Mouse (Mus musculus): ENCODE results near the gene Aldh3a1. TPM values are rescaled to one million over a fixed set of nuclear protein-coding genes. Genes with fewer than 3 reads are reported as not detected.
"Not testable (repeated sequence)": the region's sequence is repeated elsewhere in the genome, so short reads cannot be mapped to it uniquely, and the experiment has no call there.

Aldh3a1 gene
- polyA plus RNA-seq, 1 experiment from 2014 or later, result not detected

DNA sequence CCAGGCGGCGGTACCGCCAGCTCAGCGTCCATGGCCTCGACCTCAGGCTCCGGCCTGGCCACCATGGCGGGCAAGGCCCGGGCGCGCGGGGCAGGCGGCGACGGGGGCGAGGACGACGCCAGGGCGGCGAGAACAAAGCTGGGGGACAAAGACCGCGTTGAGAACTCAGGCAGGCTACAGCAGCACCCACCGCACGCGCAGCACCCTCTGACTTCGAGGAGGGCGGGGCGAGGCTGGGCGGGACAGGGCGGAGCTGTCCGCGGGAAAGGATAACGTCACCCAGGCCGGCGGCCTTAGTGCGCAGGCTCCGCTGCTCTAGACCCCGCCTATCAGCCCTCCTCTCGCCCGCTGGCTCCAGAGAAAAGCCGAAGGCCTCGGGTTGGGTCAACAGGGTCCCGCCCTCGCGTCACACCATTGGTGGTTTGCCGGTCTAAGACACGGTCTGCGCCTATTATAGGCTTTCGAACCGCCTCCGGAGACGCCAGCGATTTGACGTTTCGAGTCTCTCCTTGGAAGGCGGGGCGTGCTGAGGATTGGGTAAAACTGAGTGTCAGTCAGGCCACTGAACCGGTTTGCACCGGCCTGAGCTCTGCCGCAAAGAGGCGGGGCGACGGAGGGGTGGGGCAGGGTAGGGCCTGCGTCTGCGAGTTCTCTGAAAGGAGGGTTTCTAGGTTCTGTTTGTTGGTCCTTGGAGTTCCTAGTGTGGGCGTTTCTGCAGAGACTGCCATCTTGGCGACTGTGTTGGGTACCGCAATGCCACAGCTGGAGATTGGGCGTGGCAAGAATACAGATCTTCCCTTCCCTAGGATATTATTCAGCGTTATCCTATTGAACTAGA lies 32.3 kb upstream of the Aldh3a1 start, which contains the start of gene Usp22:
Usp22 (minus strand) TSS at position 235 of the 838 bp plus-strand sequence.
- H3K9ac ChIP-seq, result peak within 1 kb of the TSS; percentile 99
- H3K27me3 ChIP-seq, result no peaks in the 10 kb centered on the region
- ATAC-seq (ENCODE audit: low FRiP score), result peak; percentile 98
- peak within 1 kb of the TSS; percentile 99 for H3K4me3 ChIP-seq
- H3K4me2 ChIP-seq (replicated peaks), result peak within 1 kb of the TSS; percentile 71
- H3K9me3 ChIP-seq (replicated peaks), result no peaks in the 10 kb centered on the region
- under 1% methylated on average over 69 of the region's 69 CpGs for WGBS
- H3K27ac ChIP-seq, result peak within 1 kb of the TSS; percentile 99
- H3K36me3 ChIP-seq, result peaks cover 5% of the 10 kb centered on the region; the same call in 1 of the 2 replicates
- H3K4me1 ChIP-seq, result peaks cover 33% of the 10 kb centered on the region

GRCm38 (mm10) chr11:61175778-61176177 lies 31.6 kb upstream of the Aldh3a1 start:
- H3K27ac ChIP-seq, result peak overlapping the region; percentile 90
- H3K4me2 ChIP-seq (replicated peaks), result peak overlapping the region; percentile 47
- no peak overlapping the region for H3K4me3 ChIP-seq
- 74% methylated on average over 5 of the region's 5 CpGs for WGBS
- no peak for ATAC-seq (ENCODE audit: low FRiP score)
- no peaks in the 10 kb centered on the region for H3K27me3 ChIP-seq
- H3K36me3 ChIP-seq, result peaks cover 5% of the 10 kb centered on the region; the same call in 1 of the 2 replicates
- H3K9ac ChIP-seq, result no peak overlapping the region
- no peaks in the 10 kb centered on the region for H3K9me3 ChIP-seq (replicated peaks)
- peaks cover 26% of the 10 kb centered on the region for H3K4me1 ChIP-seq

GRCm38 (mm10) chr11:61176321-61176720 lies 31.0 kb upstream of the Aldh3a1 start:
- H3K9me3 ChIP-seq (replicated peaks), result no peaks in the 10 kb centered on the region
- peaks cover 21% of the 10 kb centered on the region for H3K4me1 ChIP-seq
- no peak overlapping the region for H3K4me2 ChIP-seq (replicated peaks)
- H3K9ac ChIP-seq, result no peak overlapping the region
- H3K27me3 ChIP-seq, result no peaks in the 10 kb centered on the region
- peak overlapping the region; percentile 90 for H3K27ac ChIP-seq
- peaks cover 5% of the 10 kb centered on the region; the same call in 1 of the 2 replicates for H3K36me3 ChIP-seq
- WGBS, result 86% methylated on average over 1 of the region's 1 CpGs
- ATAC-seq (ENCODE audit: low FRiP score), result no peak
- no peak overlapping the region for H3K4me3 ChIP-seq

- no peaks in the 10 kb centered on the region for H3K27me3 ChIP-seq
- no peak overlapping the region for H3K4me2 ChIP-seq (replicated peaks)
- no peak overlapping the region for H3K27ac ChIP-seq
- no peak for ATAC-seq (ENCODE audit: low FRiP score)
- H3K36me3 ChIP-seq, result no peaks in the 10 kb centered on the region
- H3K9ac ChIP-seq, result no peak overlapping the region
- H3K9me3 ChIP-seq (replicated peaks), result no peaks in the 10 kb centered on the region
- 80% methylated on average over 3 of the region's 3 CpGs for WGBS
- no peaks in the 10 kb centered on the region for H3K4me1 ChIP-seq
- no peak overlapping the region for H3K4me3 ChIP-seq
Measured at GRCm38 (mm10) chr11:61180361-61180760, 27.0 kb upstream of the Aldh3a1 start.

DNA sequence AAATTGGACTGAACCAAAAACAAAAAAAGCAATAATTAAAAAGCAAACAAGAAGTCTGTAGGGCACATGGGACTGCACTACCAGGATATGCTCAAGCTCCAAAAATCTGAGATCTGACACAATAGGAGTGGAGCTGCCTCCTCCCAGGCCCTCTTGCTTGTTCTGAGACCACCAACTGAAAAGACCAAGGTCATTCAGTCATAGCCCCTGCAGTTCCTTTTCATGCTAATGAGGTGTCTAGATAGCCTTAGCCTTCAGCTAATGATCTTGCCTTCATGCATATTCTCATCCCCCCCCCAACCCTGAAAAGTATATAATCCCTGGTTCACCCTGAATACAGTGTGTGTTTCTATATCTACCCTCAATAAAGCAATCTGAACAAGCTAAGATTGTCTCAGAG lies 25.7 kb upstream of the Aldh3a1 start:
- ATAC-seq (ENCODE audit: low FRiP score), result no peak
- no peak overlapping the region for H3K4me2 ChIP-seq (replicated peaks)
- no peak overlapping the region for H3K27ac ChIP-seq
- H3K9me3 ChIP-seq (replicated peaks), result no peaks in the 10 kb centered on the region
- H3K36me3 ChIP-seq, result no peaks in the 10 kb centered on the region
- H3K9ac ChIP-seq, result no peak overlapping the region
- H3K27me3 ChIP-seq, result no peaks in the 10 kb centered on the region
- H3K4me1 ChIP-seq, result no peaks in the 10 kb centered on the region
- no peak overlapping the region for H3K4me3 ChIP-seq

DNA sequence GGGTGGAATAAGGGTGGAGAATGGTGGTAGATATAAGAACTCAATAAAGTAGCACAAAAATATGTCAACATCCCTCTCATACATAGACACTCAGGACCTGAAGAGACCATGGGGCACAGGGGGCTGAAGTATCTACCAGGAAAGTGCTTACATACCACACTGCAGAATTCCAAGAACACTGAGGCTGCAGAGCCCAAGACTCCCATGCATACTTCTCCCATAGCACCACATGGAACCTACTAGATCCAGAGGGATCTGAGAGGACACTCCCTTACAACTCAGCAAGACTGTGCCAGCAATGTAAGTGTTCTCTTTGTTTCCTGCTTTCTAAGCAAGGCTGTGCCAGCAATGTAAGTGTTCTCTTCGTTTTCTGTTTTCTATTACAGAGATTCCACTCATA lies 23.5 kb upstream of the Aldh3a1 start:
- H3K4me2 ChIP-seq (replicated peaks), result no peak overlapping the region
- 74% methylated on average over 1 of the region's 1 CpGs for WGBS
- ATAC-seq (ENCODE audit: low FRiP score), result no peak
- no peak overlapping the region for H3K9ac ChIP-seq
- H3K27ac ChIP-seq, result no peak overlapping the region
- no peaks in the 10 kb centered on the region for H3K4me1 ChIP-seq
- H3K27me3 ChIP-seq, result no peaks in the 10 kb centered on the region
- H3K36me3 ChIP-seq, result no peaks in the 10 kb centered on the region
- H3K9me3 ChIP-seq (replicated peaks), result no peaks in the 10 kb centered on the region
- no peak overlapping the region for H3K4me3 ChIP-seq

- Histone ChIP-seq H3K27ac (no peak overlapping the region), H3K4me2 (replicated peaks) (no peak overlapping the region), H3K9me3 (replicated peaks) (no peaks in the 10 kb centered on the region), H3K4me1 (no peaks in the 10 kb centered on the region), H3K36me3 (no peaks in the 10 kb centered on the region), H3K9ac (no peak overlapping the region), H3K27me3 (no peaks in the 10 kb centered on the region), H3K4me3 (no peak overlapping the region)
- ATAC-seq (ENCODE audit: low FRiP score), result no peak
- 55% methylated on average over 2 of the region's 2 CpGs for WGBS
Measured at GRCm38 (mm10) chr11:61190776-61191175, 16.6 kb upstream of the Aldh3a1 start.

GRCm38 (mm10) chr11:61192123-61192522 lies 15.2 kb upstream of the Aldh3a1 start:
- H3K4me1 ChIP-seq; H3K4me3 ChIP-seq; H3K27me3 ChIP-seq; H3K4me2 ChIP-seq (replicated peaks); H3K9ac ChIP-seq; H3K9me3 ChIP-seq (replicated peaks); H3K36me3 ChIP-seq; ATAC-seq (ENCODE audit: low FRiP score); H3K27ac ChIP-seq: not testable (repeated sequence)
- WGBS, result 90% methylated on average over 7 of the region's 10 CpGs

DNA sequence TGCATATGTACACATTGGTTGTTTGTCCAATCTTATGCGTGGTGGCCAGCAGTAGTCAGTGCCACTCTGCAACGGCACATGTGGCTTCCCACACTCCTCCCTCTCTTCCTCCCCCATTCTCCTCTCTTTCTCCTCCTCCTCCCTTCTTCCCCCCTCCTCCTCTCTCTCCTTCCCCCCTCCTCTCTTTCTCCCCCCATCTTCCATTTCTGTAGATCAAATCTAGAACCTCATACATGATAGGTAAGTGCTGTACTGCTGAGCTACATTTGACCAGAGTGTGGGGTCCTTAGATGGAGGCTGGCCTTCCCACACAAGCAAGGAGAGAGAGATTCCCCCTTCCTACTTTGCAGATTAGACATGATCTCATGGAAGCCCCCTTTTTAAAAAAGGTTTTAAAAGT lies 14.6 kb upstream of the Aldh3a1 start:
- WGBS, result 100% methylated on average over 2 of the region's 2 CpGs
- Histone ChIP-seq H3K27ac (no peak overlapping the region), H3K4me2 (replicated peaks) (no peak overlapping the region), H3K4me3 (no peak overlapping the region), H3K9ac (no peak overlapping the region), H3K4me1 (no peaks in the 10 kb centered on the region), H3K9me3 (replicated peaks) (no peaks in the 10 kb centered on the region), H3K27me3 (no peaks in the 10 kb centered on the region), H3K36me3 (no peaks in the 10 kb centered on the region)
- ATAC-seq (ENCODE audit: low FRiP score), result no peak

GRCm38 (mm10) chr11:61193392-61193791 lies 13.9 kb upstream of the Aldh3a1 start:
- 10% methylated on average over 9 of the region's 9 CpGs for WGBS
- Histone ChIP-seq H3K4me3 (no peak overlapping the region), H3K27ac (no peak overlapping the region), H3K36me3 (no peaks in the 10 kb centered on the region), H3K4me2 (replicated peaks) (no peak overlapping the region), H3K4me1 (no peaks in the 10 kb centered on the region), H3K27me3 (no peaks in the 10 kb centered on the region), H3K9ac (no peak overlapping the region), H3K9me3 (replicated peaks) (no peaks in the 10 kb centered on the region)
- ATAC-seq (ENCODE audit: low FRiP score), result peak; percentile 40; the same call in 1 of the 2 replicates

GRCm38 (mm10) chr11:61196616-61197353 lies 10.6 kb upstream of the Aldh3a1 start:
- Histone ChIP-seq H3K9me3 (replicated peaks) (no peaks in the 10 kb centered on the region), H3K36me3 (no peaks in the 10 kb centered on the region), H3K4me1 (no peaks in the 10 kb centered on the region), H3K27me3 (no peaks in the 10 kb centered on the region), H3K4me3 (no peak overlapping the region), H3K9ac (no peak overlapping the region), H3K27ac (no peak overlapping the region), H3K4me2 (replicated peaks) (no peak overlapping the region)
- ATAC-seq (ENCODE audit: low FRiP score), result no peak
- WGBS, result 87% methylated on average over 14 of the region's 14 CpGs

GRCm38 (mm10) chr11:61197935-61198334 lies 9.4 kb upstream of the Aldh3a1 start:
- H3K27ac ChIP-seq, result no peak overlapping the region
- H3K4me3 ChIP-seq, result no peak overlapping the region
- no peak for ATAC-seq (ENCODE audit: low FRiP score)
- H3K4me1 ChIP-seq, result no peaks in the 10 kb centered on the region
- H3K9ac ChIP-seq, result no peak overlapping the region
- no peaks in the 10 kb centered on the region for H3K9me3 ChIP-seq (replicated peaks)
- no peak overlapping the region for H3K4me2 ChIP-seq (replicated peaks)
- H3K27me3 ChIP-seq, result no peaks in the 10 kb centered on the region
- H3K36me3 ChIP-seq, result no peaks in the 10 kb centered on the region
